Mouse (Mus musculus): Measurements from ENCODE around the gene Erc1.
"Not testable (repeated sequence)": the region's sequence is repeated elsewhere in the genome, so short reads cannot be mapped to it uniquely, and the experiment has no call there.

Erc1 gene

DNA sequence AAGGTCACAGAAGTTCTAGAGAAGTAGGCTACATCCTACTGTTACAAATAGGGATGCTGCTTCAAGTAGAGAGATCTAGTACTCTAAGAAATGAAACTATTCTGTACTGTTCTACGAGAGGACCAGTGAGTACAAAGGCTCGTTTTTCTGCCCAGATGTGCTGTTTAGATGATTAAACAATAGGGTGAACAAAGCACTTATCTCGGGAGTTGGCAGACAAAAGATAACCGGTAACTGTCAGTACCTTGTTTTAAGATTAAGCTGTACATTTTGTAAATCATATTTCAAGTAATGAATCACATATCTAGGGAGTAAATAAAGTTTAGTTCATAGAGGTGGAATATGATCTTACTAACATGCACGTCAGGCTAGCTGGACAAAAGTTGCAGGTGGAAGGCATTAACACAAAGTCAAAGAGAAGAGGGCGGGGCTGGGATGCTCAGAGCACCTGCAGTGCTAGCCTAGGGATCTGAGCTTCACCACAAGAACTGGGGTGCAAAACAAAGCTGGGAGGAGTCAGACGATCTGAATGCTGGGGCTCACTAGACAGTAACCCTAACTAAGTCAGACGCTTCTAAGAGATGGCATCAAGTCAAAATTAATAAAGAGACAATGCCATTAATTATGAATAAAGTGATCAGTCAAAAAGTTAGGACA, 136.2 kb downstream of the Erc1 start:
- in situ Hi-C loops (cut with MboI, MseI): no loop called here

- in situ Hi-C loops (cut with MboI, MseI): no loop called here
Observed at GRCm38 (mm10) chr6:119709552-119709951, 138.4 kb downstream of the Erc1 start.

GRCm38 (mm10) chr6:119707911-119708310, 140.1 kb downstream of the Erc1 start:
- in situ Hi-C loops (cut with MboI, MseI): no loop called here

GRCm38 (mm10) chr6:119704899-119705298, 143.1 kb downstream of the Erc1 start:
- in situ Hi-C loops (cut with MboI, MseI): no loop called here

- in situ Hi-C loops (cut with MboI, MseI): no loop called here
Observed at GRCm38 (mm10) chr6:119692754-119693153, 155.2 kb downstream of the Erc1 start.

GRCm38 (mm10) chr6:119686470-119686869, 161.5 kb downstream of the Erc1 start:
- in situ Hi-C loops (cut with MboI, MseI): no loop called here

- in situ Hi-C loops (cut with MboI, MseI): no loop called here
Observed at GRCm38 (mm10) chr6:119680746-119681145, 167.2 kb downstream of the Erc1 start.

- in situ Hi-C loops (cut with MboI, MseI): no loop called here
Observed at GRCm38 (mm10) chr6:119674811-119675209, 173.2 kb downstream of the Erc1 start.

- in situ Hi-C loops (cut with MboI, MseI): no loop called here
Observed at GRCm38 (mm10) chr6:119674201-119674810, 173.7 kb downstream of the Erc1 start.

- in situ Hi-C loops (cut with MboI, MseI): no loop called here
Observed at GRCm38 (mm10) chr6:119669746-119670145, 178.2 kb downstream of the Erc1 start.

DNA sequence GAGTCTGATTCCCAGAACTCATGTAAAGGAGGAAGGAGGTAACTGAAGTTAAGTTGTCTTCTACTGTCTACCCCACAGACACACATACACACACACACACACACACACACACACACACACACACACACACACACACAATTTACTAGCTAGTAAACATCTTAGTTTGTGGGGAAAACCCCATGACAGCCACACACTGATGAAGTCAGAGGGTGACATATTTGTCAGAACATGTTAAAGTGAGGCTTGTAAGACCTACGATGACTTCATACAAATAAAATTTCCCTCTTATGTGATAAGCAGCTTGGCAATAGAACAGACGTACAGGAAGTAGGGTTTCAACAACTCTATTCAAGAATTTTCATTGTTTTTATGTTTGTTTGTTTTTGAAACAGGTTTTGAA, 185.0 kb downstream of the Erc1 start:
- in situ Hi-C loops (cut with MboI, MseI): no loop called here

DNA sequence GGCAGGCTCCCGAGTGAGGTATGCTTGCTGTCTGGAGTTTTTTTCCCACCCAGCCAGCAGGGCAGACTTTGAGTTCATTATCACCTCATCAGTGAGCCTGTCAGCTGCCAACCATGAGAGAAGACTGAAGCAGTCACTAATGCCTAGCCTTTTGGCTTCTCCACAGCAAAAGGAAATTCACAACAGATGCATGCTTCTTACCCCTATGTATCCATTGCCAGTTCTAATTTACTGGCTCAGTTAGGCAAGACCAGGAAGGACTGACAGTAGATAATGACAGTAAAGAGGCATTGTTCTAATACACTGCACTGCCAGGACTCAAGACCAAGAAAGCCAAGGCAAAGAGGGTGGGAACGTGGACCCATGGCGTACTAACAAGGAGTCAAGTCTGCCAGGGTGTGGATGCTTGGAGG, 186.9 kb downstream of the Erc1 start:
- in situ Hi-C loops (cut with MboI, MseI): no loop called here

DNA sequence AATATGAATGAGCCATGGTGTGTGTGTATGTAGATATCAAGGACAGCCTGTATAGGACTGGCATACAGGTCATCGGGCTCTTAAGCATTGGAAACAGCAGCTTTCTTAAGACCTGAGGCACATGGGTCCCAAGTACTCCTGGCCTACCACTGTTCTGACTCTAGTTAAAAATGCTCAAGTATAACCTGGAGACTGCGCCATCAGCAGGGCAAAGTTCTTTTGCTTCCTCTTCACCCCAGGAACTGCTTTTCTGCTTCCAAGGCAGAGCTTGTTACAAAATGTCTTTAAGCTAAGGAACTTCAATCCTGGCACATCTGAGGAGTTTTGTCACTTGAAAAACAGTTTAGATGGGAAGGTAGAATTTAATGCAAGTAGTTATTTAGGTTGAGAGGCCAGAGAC, 189.5 kb downstream of the Erc1 start:
- in situ Hi-C loops (cut with MboI, MseI): no loop called here

- in situ Hi-C loops (cut with MboI, MseI): no loop called here
Observed at GRCm38 (mm10) chr6:119657418-119658178, 190.4 kb downstream of the Erc1 start.

DNA sequence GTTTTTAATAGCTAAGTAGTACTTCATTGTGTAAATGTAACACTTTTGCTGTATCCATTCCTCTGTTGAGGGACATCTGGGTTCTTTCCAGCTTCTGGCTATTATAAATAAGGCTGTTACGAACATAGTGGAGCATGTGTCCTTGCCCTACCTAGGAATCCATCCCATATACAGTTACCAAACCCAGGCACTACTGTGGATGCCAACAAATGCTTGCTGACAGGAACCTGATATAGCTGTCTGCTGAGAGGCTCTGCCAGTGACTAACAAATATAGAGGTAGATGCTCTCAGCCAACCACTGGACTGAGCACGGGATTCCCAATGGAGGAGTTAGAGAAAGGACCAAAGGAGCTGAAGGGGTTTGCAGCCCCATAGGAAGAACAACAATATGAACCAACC, 193.2 kb downstream of the Erc1 start:
- in situ Hi-C loops (cut with MboI, MseI): not testable (repeated sequence)

DNA sequence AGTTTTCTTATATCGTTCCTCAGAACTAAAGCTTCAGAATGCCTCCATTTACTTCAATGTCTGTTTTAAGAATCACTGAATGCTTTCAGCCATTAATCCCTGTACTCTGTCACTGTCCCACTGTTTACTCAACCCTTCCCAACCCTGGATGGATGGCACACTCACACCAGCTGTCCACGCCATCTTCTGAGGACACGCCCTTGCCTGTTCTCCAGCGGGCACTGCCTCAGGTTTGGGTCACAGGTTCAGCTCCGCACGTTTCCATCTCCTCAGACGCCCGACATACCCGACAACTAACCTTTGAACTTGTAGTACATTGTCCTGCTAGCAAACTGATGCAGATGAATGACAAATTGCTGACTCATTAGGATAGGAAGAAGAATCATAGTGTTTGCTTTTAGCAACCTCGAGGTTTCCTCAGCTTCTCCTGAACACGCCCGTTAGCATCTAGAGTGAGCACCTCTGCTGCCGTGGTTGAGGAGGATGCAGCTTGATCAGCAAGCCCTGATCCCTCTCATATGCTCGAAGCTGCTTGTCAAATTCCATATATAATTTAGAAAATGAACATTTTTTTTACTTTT, 204.0 kb downstream of the Erc1 start:
- in situ Hi-C loops (cut with MboI, MseI): no loop called here

- in situ Hi-C loops (cut with MboI, MseI): no loop called here
Observed at GRCm38 (mm10) chr6:119643178-119643728, 204.7 kb downstream of the Erc1 start.

- in situ Hi-C loops (cut with MboI, MseI): no loop called here
Observed at GRCm38 (mm10) chr6:119642718-119643117, 205.2 kb downstream of the Erc1 start.

DNA sequence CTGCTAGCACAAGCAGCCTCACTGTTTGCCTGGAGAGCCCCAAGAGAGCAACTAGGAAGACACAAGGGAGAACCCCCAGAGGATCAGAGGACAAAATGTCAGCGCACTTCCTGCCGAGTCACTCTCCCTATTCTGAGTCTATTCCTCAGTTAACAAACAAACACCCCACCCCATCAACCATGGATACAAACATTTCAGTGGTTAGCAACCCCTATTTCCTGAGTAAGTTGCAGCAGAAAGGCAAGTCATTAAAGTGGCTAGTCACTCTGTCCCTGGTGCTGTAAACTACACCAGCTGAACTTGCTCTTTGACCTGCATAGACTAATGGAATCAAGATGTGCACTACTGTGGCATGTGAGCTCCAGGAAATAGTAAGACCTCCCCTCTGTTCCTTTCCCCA, 212.3 kb downstream of the Erc1 start:
- in situ Hi-C loops (cut with MboI, MseI): no loop called here

GRCm38 (mm10) chr6:119630622-119631021, 217.3 kb downstream of the Erc1 start:
- in situ Hi-C loops (cut with MboI, MseI): no loop called here

DNA sequence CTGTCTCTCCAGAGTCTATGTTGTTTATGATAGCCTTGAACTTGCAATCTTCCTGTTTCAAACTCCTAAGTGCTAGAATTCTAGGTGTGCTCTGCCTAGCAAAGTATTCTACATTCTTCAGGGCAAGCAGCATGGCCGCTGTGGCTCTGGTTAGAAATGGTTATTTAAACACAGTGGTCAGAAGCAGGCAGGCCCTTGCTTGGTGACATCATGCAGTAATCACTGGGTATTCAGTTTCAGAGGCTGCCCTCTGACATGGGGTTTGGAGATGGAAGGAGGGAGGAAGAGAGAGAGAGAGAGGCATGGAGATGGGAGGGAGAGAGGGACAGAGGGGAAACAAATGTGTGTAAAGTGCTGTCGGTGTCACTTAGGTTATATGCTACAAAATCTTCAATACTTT, 246.6 kb downstream of the Erc1 start:
- in situ Hi-C loops (cut with MboI, MseI): no loop called here

DNA sequence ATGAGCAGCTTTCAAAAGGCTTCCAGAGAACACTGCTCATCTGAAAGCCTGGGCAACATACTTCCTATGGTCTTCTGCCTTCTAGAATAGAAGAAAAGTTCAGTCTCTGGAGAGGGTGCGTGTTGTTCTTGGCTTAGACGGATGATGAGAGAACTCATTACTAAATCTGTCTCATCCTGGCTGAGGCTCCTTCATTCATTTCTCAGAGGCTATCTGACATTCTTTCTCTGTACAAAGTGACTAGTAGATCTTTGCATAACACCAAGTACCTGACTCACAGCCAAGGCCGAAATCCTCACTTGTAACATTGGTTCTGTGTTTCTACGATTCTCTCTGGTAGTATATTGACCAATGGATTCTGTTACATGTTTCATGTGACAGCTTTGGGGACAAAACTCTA, 252.5 kb downstream of the Erc1 start:
- in situ Hi-C loops (cut with MboI, MseI): no loop called here

Measured in T-helper 17 cell (primary cell).